Mouse (Mus musculus) heart, adult 2 months (tissue): ENCODE measurements around the gene Ctnna3. TPM values are rescaled to one million over a fixed set of nuclear protein-coding genes. Genes with fewer than 3 reads are reported as not detected.

Experiments used
- DNase-seq, 2 experiments: peaks; one replicate each; pipeline ENCODE4 v3.0.0; 2021
- H3K27ac ChIP-seq: fragments of 200-600 bp; 2 replicates; pipeline ENCODE4 v1.8.1; 2022
- H3K27me3 ChIP-seq: fragments of 200-500 bp; 2 replicates; pipeline ENCODE4 v1.6.1; 2012; ENCODE audit warnings: mild to moderate bottlenecking, low read length, inconsistent platforms, mixed read lengths; ENCODE audit not compliant: control insufficient read depth, insufficient read depth
- H3K36me3 ChIP-seq: fragments of 200-500 bp; 2 replicates; pipeline ENCODE4 v1.6.1; 2012; ENCODE audit warnings: low read length, inconsistent platforms; ENCODE audit not compliant: control insufficient read depth, insufficient read depth
- H3K4me1 ChIP-seq: fragments of 200-500 bp; 2 replicates; pipeline ENCODE4 v1.6.1; 2011; ENCODE audit warnings: low read length; ENCODE audit not compliant: control insufficient read depth, insufficient read depth
- H3K4me3 ChIP-seq: fragments of 200-600 bp; 2 replicates; pipeline ENCODE4 v1.8.1; 2022
- H3K79me2 ChIP-seq: fragments of 200-500 bp; replicated peaks from 2 replicates; pipeline ENCODE4 v1.6.1; 2012; ENCODE audit warnings: mild to moderate bottlenecking, inconsistent platforms, low read length, moderate library complexity, mixed read lengths; ENCODE audit not compliant: control insufficient read depth, insufficient read depth
- H3K9ac ChIP-seq: fragments of 200-500 bp; 2 replicates; pipeline ENCODE4 v1.6.1; 2012; ENCODE audit warnings: low read depth, mild to moderate bottlenecking, control low read depth, inconsistent platforms, low read length, mixed read lengths
- CTCF ChIP-seq: fragments of 200-600 bp; IDR thresholded peaks from 2 replicates; pipeline ENCODE4 v1.8.1; 2022; ENCODE audit warnings: antibody characterized with exemption, mild to moderate bottlenecking, moderate library complexity
- EP300 ChIP-seq: fragments of 200-500 bp; IDR thresholded peaks from 2 replicates; pipeline ENCODE4 v1.6.1; 2011; ENCODE audit warnings: low read depth, low read length, control low read depth; ENCODE audit not compliant: insufficient read depth
- POLR2A ChIP-seq: fragments of 200-500 bp; IDR thresholded peaks from 2 replicates; pipeline ENCODE4 v1.6.1; 2011; ENCODE audit warnings: mild to moderate bottlenecking, low read depth, low read length, control low read depth; ENCODE audit not compliant: insufficient read depth
- WGBS: fragments of 180-500 bp; shearing (Covaris S2); methylation state at CpG from one replicate; pipeline ENCODE4 v1.1.7; 2018; 5-methylcytosine and 5-hydroxymethylcytosine counted together
- intact Hi-C: fragments of 180-260 bp; cut with DNase I; formaldehyde crosslinking; loops from one replicate; pipeline ENCODE4 v1.15.1; 2025
- polyA plus RNA-seq: library from polyadenylated mRNA; depleted of rRNA; stranded (reverse); fragments of >200 nt; gene quantifications from 2 replicates; pipeline ENCODE4 v1.2.3, GENCODE M21; 2012
- total RNA-seq, 2 experiments: library from RNA; stranded (reverse); gene quantifications; 2 replicates each; pipeline ENCODE4 v1.2.3; 2021

Gene Ctnna3
- total and polyA plus RNA-seq, 3 experiments, result 6.4 to 54.6 (median 46.9) TPM

DNA sequence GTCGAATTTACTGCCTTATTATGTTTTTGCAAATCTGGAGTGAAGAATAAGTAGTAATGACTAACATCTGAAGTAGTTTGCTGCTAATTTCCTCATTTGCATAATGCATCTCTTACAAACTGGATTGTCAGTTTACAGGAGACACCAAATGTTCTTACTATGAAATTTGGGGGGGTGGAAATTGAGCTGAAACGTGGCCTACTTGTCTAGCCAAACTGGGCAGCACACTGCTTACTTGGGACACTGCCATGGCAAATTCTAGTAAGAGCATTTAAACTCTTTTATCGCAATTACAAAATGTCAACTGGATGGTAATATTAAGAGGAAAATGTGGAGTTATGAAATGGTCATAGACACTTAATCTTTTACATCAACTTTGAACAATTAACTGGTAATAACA is 716.6 kb downstream of the Ctnna3 start:
- no peak overlapping the region for H3K27ac ChIP-seq
- no peaks in the 10 kb centered on the region for H3K79me2 ChIP-seq
- no peak for TF ChIP-seq CTCF
- no peak for TF ChIP-seq POLR2A
- TF ChIP-seq EP300, result no peak
- no peak overlapping the region for H3K9ac ChIP-seq
- no peak overlapping the region for H3K4me3 ChIP-seq
- intact Hi-C loops, result no loop called here
- 66% methylated on average over 3 of the region's 3 CpGs for WGBS
- H3K4me1 ChIP-seq, result no peaks in the 10 kb centered on the region
- H3K36me3 ChIP-seq, result no peaks in the 10 kb centered on the region
- no peaks in the 10 kb centered on the region for H3K27me3 ChIP-seq
- DNase-seq, result no peak

DNA sequence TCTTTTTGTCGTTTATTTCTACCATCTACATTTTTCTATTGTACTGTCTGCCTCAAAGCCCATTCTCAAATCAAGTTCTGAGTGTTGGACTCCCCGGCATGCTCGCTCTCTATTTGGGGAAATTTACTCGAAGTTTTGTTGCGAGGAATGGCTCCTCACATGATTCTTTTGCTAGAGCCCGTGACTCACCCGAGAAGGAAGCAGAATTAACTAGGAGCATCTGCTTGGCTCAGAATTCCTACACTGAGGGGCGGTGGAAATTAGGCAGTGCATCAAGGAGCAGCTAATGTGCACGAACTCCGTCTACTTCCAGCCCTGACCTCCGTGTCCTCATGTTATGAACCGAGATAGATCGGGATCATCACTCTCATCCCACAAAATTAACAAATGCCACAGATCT is 751.8 kb downstream of the Ctnna3 start:
- TF ChIP-seq CTCF (no peak), POLR2A (no peak), EP300 (no peak)
- Histone ChIP-seq H3K27me3 (no peaks in the 10 kb centered on the region), H3K4me1 (no peaks in the 10 kb centered on the region), H3K79me2 (no peaks in the 10 kb centered on the region), H3K4me3 (no peak overlapping the region), H3K36me3 (no peaks in the 10 kb centered on the region), H3K27ac (no peak overlapping the region), H3K9ac (no peak overlapping the region)
- intact Hi-C loops, result no loop called here
- 88% methylated on average over 13 of the region's 13 CpGs for WGBS
- no peak for DNase-seq

DNA sequence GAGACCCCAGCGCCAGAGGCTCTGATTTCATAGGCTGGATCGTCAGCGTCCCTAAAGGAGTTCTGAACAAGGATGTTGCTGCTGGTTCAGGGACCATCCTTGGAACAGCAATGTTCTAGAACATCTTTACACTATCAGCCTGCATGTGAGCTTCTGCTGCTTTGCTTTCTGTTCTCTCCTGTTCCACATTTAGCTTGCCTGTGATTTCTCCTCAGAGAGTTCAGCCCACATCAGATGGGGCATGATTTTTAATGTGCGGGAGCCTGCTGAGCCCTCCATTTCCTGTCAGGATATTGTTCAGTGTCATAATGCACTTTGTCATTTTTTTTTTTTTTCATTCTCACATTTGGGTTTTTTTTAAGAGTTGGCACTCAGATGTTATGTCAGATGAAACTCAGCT is 752.8 kb downstream of the Ctnna3 start:
- Histone ChIP-seq H3K9ac (no peak overlapping the region), H3K36me3 (no peaks in the 10 kb centered on the region), H3K27ac (no peak overlapping the region), H3K27me3 (no peaks in the 10 kb centered on the region), H3K4me3 (no peak overlapping the region), H3K4me1 (no peaks in the 10 kb centered on the region), H3K79me2 (no peaks in the 10 kb centered on the region)
- no peak for TF ChIP-seq EP300
- no peak for TF ChIP-seq POLR2A
- no peak for TF ChIP-seq CTCF
- 84% methylated on average over 4 of the region's 4 CpGs for WGBS
- intact Hi-C loops, result no loop called here
- no peak for DNase-seq

DNA sequence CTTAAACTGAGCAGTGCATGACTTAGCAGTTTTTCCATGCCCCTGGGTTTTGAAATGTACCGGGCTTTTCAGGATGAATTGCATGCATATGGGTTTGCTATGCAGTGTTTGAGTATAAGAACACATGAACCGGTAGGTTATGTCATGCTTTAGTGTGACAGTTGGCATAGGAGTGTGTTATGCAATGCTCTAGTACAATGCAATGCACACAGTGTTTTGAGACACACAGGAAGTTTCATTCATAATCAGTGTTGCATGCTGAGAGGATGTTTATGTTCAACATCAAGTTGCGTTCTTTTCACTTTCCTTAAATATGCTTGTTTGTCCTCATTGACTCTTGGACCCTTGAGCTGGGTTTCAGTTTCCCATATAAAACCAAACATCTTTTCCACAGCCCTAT is 758.1 kb downstream of the Ctnna3 start:
- DNase-seq, result no peak
- no peak overlapping the region for H3K27ac ChIP-seq
- WGBS, result 79% methylated on average over 3 of the region's 3 CpGs
- no peak for TF ChIP-seq EP300
- TF ChIP-seq CTCF, result no peak
- no peak for TF ChIP-seq POLR2A
- H3K9ac ChIP-seq, result no peak overlapping the region
- intact Hi-C loops, result no loop called here
- H3K79me2 ChIP-seq, result no peaks in the 10 kb centered on the region
- H3K36me3 ChIP-seq, result no peaks in the 10 kb centered on the region
- no peak overlapping the region for H3K4me3 ChIP-seq
- H3K4me1 ChIP-seq, result no peaks in the 10 kb centered on the region
- no peaks in the 10 kb centered on the region for H3K27me3 ChIP-seq

DNA sequence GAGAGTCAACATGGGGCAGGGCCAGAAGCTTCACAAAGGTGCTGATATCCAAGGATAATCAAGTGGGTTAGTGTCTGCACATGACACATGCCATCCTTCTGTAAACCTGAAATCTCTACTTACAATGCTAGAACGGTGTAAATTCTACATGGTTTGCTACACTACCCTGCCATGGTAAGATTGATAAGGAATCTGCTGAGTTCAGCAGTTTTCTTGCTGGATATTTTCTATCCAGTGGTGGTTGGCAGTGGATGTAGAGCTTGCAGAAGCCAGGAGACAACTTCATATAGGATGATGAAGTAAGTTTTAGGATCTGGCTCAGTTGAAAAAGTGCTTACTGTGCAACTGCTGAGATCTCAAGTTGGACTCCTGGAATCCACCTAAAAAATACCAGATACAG is 767.7 kb downstream of the Ctnna3 start:
- WGBS, result 80% methylated on average over 1 of the region's 1 CpGs
- intact Hi-C loops, result no loop called here
- no peak overlapping the region for H3K9ac ChIP-seq
- H3K4me3 ChIP-seq, result no peak overlapping the region
- no peak for TF ChIP-seq POLR2A
- TF ChIP-seq CTCF, result no peak
- TF ChIP-seq EP300, result no peak
- H3K4me1 ChIP-seq, result no peaks in the 10 kb centered on the region
- no peaks in the 10 kb centered on the region for H3K79me2 ChIP-seq
- H3K27ac ChIP-seq, result no peak overlapping the region
- H3K27me3 ChIP-seq, result no peaks in the 10 kb centered on the region
- no peak for DNase-seq
- H3K36me3 ChIP-seq, result no peaks in the 10 kb centered on the region

DNA sequence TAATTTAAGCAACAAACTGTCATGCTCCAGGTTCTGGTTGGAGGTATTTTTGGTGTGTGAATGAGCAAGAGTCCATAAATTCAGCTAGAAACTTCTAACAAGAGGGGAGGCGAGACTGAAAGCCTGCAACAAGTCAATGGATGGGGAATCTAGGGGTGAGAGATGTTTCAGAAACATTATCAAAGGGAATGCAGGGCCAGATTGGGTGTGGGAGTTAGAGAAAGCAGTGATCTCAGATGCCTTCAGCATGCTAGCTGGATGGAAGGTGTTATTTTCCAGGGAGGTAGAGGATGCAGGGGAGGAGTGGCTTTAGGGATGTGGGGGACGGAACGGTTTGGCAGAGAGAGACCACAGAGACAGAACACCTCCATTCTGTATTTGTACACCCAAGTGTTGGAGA is 785.7 kb downstream of the Ctnna3 start:
- H3K4me3 ChIP-seq, result no peak overlapping the region
- H3K4me1 ChIP-seq, result no peaks in the 10 kb centered on the region
- intact Hi-C loops, result no loop called here
- no peak overlapping the region for H3K9ac ChIP-seq
- WGBS, result 70% methylated on average over 3 of the region's 3 CpGs
- no peak for DNase-seq
- H3K27me3 ChIP-seq, result no peaks in the 10 kb centered on the region
- H3K36me3 ChIP-seq, result no peaks in the 10 kb centered on the region
- TF ChIP-seq CTCF (no peak), POLR2A (no peak), EP300 (no peak)
- no peaks in the 10 kb centered on the region for H3K79me2 ChIP-seq
- no peak overlapping the region for H3K27ac ChIP-seq
